Mouse (Mus musculus) MEL-GATA-1-ER (cell line): ENCODE measurements at regions not wholly inside any gene's neighbourhood (a gene's known extent, or its start where the extent isn't known, plus 50 kb on each side); places are given as distances from the start of the nearest gene placed in this dataset.

Experiments used
- DNase-seq: peaks from one replicate; pipeline ENCODE4 v3.0.0-alpha.2; 2012; ENCODE audit warnings: low read depth; ENCODE audit errors: extremely low read depth

- no peak for DNase-seq
Observed at GRCm38 (mm10) chr14:31944682-31945081, 84.1 kb upstream of the Galnt15 start.

- DNase-seq = no peak
Observed at GRCm38 (mm10) chr14:31945125-31945524, 83.7 kb upstream of the Galnt15 start.

- no peak for DNase-seq
Observed at GRCm38 (mm10) chr14:31946032-31946431, 82.8 kb upstream of the Galnt15 start.

- DNase-seq = no peak
Observed at GRCm38 (mm10) chr14:31947246-31947645, 81.5 kb upstream of the Galnt15 start.

- DNase-seq = no peak
Observed at GRCm38 (mm10) chr14:31951894-31952293, 76.9 kb upstream of the Galnt15 start.

- DNase-seq = no peak
Observed at GRCm38 (mm10) chr14:31953783-31954182, 75.0 kb upstream of the Galnt15 start.

- peak; percentile 50 for DNase-seq
Observed at GRCm38 (mm10) chr14:31954945-31955344, 73.8 kb upstream of the Galnt15 start.

GRCm38 (mm10) chr14:31957211-31957638 lies 71.6 kb upstream of the Galnt15 start:
- DNase-seq = no peak

GRCm38 (mm10) chr14:31960201-31960854 lies 68.5 kb upstream of the Galnt15 start:
- no peak for DNase-seq

GRCm38 (mm10) chr14:31961442-31961841 lies 67.3 kb upstream of the Galnt15 start:
- DNase-seq = no peak

- no peak for DNase-seq
Observed at GRCm38 (mm10) chr14:31963131-31963911, 65.5 kb upstream of the Galnt15 start.

GRCm38 (mm10) chr14:31964076-31964475 lies 64.7 kb upstream of the Galnt15 start:
- DNase-seq = no peak

GRCm38 (mm10) chr14:31964831-31965230 lies 64.0 kb upstream of the Galnt15 start:
- no peak for DNase-seq

GRCm38 (mm10) chr14:31969531-31969930 lies 59.3 kb upstream of the Galnt15 start:
- DNase-seq = peak; percentile 17

GRCm38 (mm10) chr14:31970245-31970830 lies 58.5 kb upstream of the Galnt15 start:
- peak; percentile 11 for DNase-seq

- DNase-seq = peak; percentile 65
Observed at GRCm38 (mm10) chr14:31970851-31971250, 57.9 kb upstream of the Galnt15 start.

GRCm38 (mm10) chr14:31973702-31974101 lies 55.1 kb upstream of the Galnt15 start:
- no peak for DNase-seq

- no peak for DNase-seq
Observed at GRCm38 (mm10) chr14:31978196-31978595, 50.6 kb upstream of the Galnt15 start.

GRCm38 (mm10) chr14:31978690-31979089 lies 50.1 kb upstream of the Galnt15 start:
- no peak for DNase-seq
